Mouse (Mus musculus) CD4-positive, CD25-positive, alpha-beta regulatory T cell, adult 4 months (primary cell): ENCODE data around the gene Arap2. TPM values are rescaled to one million over a fixed set of nuclear protein-coding genes. Genes with fewer than 3 reads are reported as not detected.

ENCODE experiments used
- ATAC-seq: one replicate; pipeline ENCODE4 v1.8.0; 2017
- polyA plus RNA-seq, 2 experiments: library from polyadenylated mRNA; unstranded; fragments of 100-300 nt; shearing (Covaris generic); gene quantifications; one replicate each; pipeline ENCODE4 v1.2.1; 2017

Arap2 gene
- polyA plus RNA-seq = 10 to 100 TPM; 28.6 to 32.8 TPM

DNA sequence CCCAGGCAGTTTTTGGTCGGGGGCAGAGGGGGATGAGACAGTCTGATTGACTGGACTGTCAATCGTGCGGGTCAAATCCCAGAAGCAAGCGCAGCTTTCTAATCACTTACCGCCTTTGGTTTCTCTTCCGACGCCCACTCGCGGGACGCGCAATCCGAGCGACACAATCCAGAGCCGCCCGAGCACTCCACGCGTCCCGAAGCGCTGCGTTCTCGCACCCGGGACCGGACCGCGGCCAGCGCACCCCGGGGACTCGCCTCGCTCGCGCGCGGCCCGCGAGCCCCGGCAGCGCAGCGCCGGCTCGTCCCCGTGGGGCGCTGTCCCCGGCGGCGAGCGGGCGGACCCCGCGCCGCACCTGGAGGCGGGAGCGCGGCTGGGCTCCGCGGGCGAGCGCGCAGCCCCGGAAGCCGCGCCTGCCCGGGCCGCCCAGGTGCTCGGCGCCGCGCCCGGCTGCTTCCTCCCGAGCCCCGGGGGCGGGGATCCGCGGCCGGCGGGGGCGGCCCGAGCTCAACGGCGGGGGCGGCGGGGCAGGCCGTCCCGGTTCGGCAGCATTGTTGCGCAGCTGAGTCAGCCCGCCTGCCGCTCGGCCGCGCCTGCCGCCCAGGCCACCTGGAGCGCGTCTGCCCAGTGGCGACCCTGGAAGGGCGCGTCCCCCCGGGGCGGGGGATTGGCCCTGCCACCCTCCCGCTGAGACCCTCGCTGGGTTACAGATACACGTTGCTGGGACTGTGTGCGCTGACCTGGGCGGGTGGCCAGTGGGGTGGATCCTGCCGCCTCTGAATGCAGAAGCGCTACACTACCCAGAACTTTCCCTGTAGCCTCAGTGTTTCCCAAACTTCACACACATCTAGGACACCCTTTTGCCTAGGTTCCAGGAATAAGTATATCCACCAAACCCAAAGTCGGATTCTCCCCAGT lies at the start of gene Arap2:
Gene Arap2, minus strand, starts transcription at position 376 of the 918 bp plus-strand sequence.
- peak; percentile 81 for ATAC-seq

GRCm38 (mm10) chr5:62815741-62816140 lies 49.8 kb upstream of the Arap2 start:
- ATAC-seq = peak; percentile 97

DNA sequence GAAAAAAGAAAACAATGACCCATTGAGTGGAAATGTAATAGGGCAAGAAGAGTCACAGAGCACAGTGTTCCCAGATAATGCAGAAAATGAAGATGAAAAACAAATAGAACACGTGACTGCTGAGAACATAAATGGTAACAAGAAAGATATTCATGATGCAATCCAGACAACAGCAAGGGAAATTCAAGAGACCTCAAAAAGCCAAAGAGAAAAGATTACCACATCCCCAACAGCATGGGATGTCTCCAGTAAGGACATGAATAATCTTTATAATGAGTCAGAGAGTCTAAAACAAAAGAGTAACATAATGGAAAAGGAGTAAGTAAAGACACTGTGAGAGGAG lies 48.1 kb upstream of the Arap2 start:
- ATAC-seq = no peak

GRCm38 (mm10) chr5:62813402-62814071 lies 47.6 kb upstream of the Arap2 start, which contains the start of gene Dthd1:
Dthd1 (plus strand) TSS chr5:62813823.
- no peak for ATAC-seq

- ATAC-seq = no peak
Measured at GRCm38 (mm10) chr5:62792776-62793175, 26.8 kb upstream of the Arap2 start.

GRCm38 (mm10) chr5:62790921-62791564 lies 25.1 kb upstream of the Arap2 start:
- peak; percentile 95 for ATAC-seq

- ATAC-seq = no peak
Measured at GRCm38 (mm10) chr5:62786809-62787208, 20.9 kb upstream of the Arap2 start.

DNA sequence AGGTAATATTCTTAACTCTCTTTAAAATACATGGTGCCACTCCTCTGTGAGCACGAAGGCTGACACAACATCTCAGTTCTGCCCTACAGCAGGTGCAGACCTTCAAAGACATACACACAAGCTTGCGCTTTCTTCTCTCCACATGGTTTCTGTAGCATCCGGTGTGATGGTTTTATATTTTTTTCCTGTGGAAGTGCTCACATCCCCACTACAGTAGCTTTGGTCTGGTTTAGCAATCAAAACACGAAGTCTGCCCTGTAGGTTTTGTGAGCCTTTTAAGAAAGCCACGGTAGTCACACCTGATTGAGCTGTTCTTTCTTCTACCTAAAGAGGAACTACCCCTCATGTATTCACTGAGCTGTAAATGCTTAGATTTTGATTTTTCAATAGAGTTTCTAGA lies 12.7 kb upstream of the Arap2 start:
- ATAC-seq = peak; percentile 91

- ATAC-seq = no peak
Measured at GRCm38 (mm10) chr5:62777804-62778203, 11.8 kb upstream of the Arap2 start.

DNA sequence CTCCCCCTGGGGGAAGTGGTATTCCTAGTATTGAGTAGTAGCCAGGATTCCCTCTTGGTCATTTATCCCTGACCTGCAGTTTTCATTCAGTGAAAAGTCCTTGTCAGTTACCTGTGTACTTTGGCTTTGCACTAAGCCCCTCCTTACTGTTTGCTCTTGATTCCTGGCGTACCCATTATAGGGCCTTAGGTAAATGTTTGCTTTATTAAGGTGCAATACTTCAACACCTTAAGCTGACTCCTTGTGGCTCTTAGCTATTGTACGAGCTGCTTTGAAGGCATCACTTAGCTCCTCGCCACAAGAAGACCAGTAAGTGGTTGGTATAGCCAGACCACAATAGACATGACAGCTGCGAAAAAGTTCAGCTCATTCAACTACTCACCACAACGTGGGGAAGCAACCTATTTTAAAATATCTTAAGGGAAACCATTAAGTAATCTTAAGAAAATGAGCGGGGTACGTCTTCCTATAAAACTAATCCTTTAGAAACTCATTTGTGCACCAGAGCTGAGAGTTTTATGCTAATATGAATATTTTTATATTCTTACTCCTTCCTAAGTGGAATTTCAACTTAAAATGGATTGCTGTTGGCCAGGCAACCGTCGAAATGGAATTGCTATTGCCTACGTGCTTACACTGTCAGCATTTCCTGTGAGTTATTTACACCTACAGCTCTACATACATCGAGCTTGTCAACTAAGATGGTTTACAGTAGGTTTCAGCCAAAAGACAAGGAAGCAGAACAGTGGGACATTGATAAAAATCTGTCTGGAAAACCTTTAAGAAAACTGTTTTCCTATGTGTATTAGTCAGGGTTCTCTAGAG lies 6.0 kb upstream of the Arap2 start:
- ATAC-seq = no peak

GRCm38 (mm10) chr5:62765459-62765783 lies 538 bp downstream of the Arap2 start:
- ATAC-seq = no peak

DNA sequence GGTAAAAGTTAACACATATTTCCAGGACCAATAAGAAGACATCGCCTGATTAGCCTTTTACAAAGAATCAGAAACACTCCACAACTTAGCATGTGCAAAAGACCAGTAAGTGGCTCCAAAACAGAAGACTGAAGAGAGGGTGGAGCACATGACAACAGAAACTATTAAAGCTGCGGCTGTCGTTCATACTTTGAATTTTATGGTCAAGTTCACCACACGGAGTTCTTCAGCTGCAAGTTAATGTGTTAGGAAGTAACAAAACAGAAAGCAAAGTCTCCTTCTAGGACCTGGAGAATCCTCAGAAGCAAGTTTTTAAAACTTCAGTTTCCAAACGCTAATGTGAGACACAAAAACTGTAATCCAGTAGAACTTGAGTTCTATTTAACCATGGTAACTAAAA lies 1.8 kb downstream of the Arap2 start:
- ATAC-seq = no peak

- ATAC-seq = no peak
Measured at GRCm38 (mm10) chr5:62763046-62763445, 2.9 kb downstream of the Arap2 start.

DNA sequence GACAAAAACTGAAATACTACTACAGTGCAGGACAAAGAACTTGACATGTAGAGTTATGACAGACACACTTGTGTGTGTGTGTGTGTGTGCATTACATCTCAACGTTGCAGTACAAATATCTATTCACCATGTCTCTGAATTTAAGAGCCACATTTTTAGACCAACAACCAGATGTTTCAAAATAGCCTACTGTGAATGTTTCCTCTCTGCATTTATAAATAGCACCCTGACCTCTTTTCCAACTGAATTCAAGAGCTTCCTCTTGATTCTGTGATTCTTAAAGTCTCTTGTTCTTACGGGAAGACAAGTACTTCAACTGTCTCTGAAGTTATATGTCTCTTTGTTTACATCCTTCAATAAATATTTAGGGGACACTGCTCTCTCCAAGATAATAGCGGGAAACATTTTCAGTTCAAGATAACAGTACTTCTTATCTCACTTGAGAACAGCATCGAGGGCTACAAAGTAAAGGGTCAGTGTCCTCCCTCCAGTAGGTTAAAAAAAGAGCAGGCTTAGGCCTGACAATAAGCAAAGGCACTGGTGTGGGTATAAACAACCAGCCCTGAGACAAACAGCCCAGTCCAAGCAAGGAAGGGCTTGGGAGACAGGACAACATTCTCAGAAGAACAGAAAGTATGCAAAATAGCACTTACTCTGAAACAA lies 3.5 kb downstream of the Arap2 start:
- ATAC-seq = no peak

- ATAC-seq = no peak
Measured at GRCm38 (mm10) chr5:62760791-62761504, 5.0 kb downstream of the Arap2 start.

GRCm38 (mm10) chr5:62755808-62756527 lies 10.0 kb downstream of the Arap2 start:
- ATAC-seq = no peak

- ATAC-seq = peak; percentile 71
Measured at GRCm38 (mm10) chr5:62752934-62753333, 13.0 kb downstream of the Arap2 start.

DNA sequence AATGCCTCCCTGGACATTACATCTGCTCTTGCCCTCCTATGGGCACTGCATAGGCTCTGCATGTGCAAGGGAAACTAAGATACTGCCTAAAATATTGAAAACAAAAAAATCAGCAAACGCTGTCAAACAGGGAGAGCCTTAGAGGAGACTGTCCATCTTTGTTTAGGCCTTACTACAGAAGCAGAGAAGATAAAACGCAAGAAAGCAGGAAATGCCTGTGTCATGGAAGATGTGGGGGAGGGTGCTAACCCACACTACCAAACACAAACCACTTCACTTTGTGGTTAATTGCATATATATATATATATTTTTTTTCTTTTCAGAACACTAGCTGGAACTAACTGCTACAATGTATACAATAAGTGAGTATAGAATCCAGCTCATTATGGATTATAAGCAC lies 14.3 kb downstream of the Arap2 start:
- peak; percentile 71 for ATAC-seq

DNA sequence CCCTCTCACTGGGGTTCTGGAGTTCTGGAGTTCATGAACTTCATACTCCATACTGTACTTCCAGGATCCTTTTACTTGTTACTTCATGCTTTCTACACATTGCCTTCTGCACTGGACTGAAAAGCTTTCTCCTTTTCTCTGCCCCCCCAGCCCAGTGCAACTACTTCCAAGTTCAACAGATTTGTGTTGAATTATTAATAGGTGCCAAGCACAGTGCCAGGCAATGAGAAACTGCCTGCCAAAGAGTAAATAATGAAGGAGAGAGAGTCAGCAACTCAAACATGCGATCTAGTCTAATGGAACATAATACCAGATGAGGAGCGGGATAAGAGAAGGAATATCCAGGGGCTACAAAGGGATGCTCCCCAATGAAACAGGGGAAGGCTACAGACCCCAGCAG lies 17.8 kb downstream of the Arap2 start:
- ATAC-seq = no peak

DNA sequence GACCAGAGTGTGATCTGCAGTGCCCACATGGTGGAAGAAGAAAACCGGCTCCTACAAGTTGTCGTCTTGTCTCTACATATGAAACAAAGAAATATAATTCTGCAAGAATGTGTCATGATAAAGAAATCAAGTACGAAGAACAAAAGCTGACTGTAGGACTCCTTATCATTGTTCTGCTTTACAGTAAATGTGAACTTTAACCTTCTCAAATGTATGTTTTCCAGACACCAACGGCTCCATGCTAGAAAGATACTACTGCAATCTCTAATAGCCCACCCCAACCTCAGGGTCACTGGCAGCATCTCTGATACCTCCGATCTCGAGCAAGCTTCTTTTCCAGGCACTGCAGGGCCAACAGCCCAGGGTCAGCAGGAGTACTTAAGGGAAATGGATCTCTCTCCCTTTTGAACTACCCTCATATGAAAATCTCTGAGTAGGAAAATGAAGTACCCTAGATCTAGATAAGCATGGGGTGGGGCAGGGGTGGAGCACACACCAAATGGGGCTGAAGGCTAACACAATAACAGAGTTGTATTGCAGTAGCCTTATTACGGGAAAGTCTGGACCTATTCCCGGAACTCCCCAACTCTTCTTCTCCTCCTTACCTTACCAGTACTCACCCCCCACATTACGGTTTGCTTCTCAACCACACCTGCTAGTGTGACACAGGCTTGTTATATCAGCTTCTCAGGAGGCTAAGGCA lies 22.6 kb downstream of the Arap2 start:
- no peak for ATAC-seq
